Mouse (Mus musculus) kidney, adult 2 months (tissue): ENCODE data around the gene Plxna2.

ENCODE experiments used
- CTCF ChIP-seq: fragments of 200-500 bp; conservative IDR thresholded peaks from 2 replicates; pipeline ENCODE4 v1.5.1; 2011; ENCODE audit warnings: low read depth, mild to moderate bottlenecking, control low read depth, low read length, moderate library complexity, mixed read lengths; ENCODE audit not compliant: insufficient read depth, insufficient read length
- POLR2A ChIP-seq: fragments of 200-500 bp; IDR thresholded peaks from one replicate; pipeline ENCODE4 v1.6.1; 2011; ENCODE audit warnings: low read depth, low read length, control low read depth

DNA sequence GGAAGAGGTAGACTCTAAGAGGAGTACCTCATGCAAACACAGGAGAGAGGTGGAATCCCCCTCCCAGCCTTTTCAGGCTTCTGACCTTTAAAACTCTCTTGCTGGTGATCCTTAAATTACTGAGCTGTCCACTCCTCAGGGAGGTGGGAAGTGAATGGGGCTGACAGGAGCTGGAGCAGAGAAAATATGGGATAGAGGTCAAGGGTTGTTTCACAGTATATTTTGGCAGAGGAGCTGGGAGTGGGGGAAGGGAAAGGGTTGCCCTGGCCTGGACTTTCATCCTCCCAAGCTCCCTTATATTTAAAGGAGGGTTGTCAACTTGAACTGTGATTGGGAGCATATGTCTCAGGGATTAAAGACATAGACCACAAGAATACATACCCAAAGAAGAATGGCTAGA lies 61.1 kb downstream of the Plxna2 start:
- TF ChIP-seq POLR2A: no peak
- no peak for TF ChIP-seq CTCF
